Mouse (Mus musculus) midbrain, embryonic 15.5 days (tissue): Measurements from ENCODE around the gene Rasl10b. TPM values are rescaled to one million over a fixed set of nuclear protein-coding genes. Genes with fewer than 3 reads are reported as not detected.
A peak's percentile ranks its signal among the peaks of the same experiment; 100 is the strongest.

Experiments used
- ATAC-seq: fragments of 200-750 bp; cut with Nextera tagmentation; replicated peaks from 2 replicates; pipeline ENCODE4 v1.8.0; 2017; ENCODE audit warnings: moderate TSS enrichment
- H3K27ac ChIP-seq: fragments of 300-500 bp; sonication (generic); 2 replicates; pipeline ENCODE4 v1.5.1; 2015; ENCODE audit warnings: mild to moderate bottlenecking, inconsistent platforms
- H3K27me3 ChIP-seq: fragments of 300-500 bp; sonication (generic); replicated peaks from 2 replicates; pipeline ENCODE4 v1.6.1; 2015; ENCODE audit warnings: inconsistent platforms
- H3K36me3 ChIP-seq: fragments of 300-500 bp; sonication (generic); replicated peaks from 2 replicates; pipeline ENCODE4 v1.6.1; 2015; ENCODE audit warnings: inconsistent platforms
- H3K4me1 ChIP-seq: fragments of 300-500 bp; sonication (generic); 2 replicates; pipeline ENCODE4 v1.6.1; 2015; ENCODE audit warnings: inconsistent platforms
- H3K4me2 ChIP-seq: fragments of 300-500 bp; sonication (generic); 2 replicates; pipeline ENCODE4 v1.6.1; 2015; ENCODE audit warnings: inconsistent platforms, mild to moderate bottlenecking, moderate library complexity
- H3K4me3 ChIP-seq: fragments of 300-500 bp; sonication (generic); 2 replicates; pipeline ENCODE4 v1.5.1; 2015; ENCODE audit warnings: mild to moderate bottlenecking, inconsistent platforms
- H3K9ac ChIP-seq: fragments of 300-500 bp; sonication (generic); 2 replicates; pipeline ENCODE4 v1.6.1; 2015; ENCODE audit warnings: mild to moderate bottlenecking, inconsistent platforms
- H3K9me3 ChIP-seq: fragments of 300-500 bp; sonication (generic); 2 replicates; pipeline ENCODE4 v1.6.1; 2016; ENCODE audit warnings: inconsistent platforms
- WGBS: fragments of 180-500 bp; shearing (Covaris S2); methylation state at CpG from one replicate; pipeline ENCODE4 v1.1.7; 2015; ENCODE audit warnings: mixed read lengths; 5-methylcytosine and 5-hydroxymethylcytosine counted together
- polyA plus RNA-seq: library from polyadenylated mRNA; unstranded; fragments of >200 nt; fragmentation: Nextera tagmentation; extraction: Ambion mirVana; gene quantifications from 2 replicates; pipeline ENCODE4 v1.2.1, GENCODE M21; 2015

Rasl10b gene
- polyA plus RNA-seq, 1 experiment from 2014 or later = 43.2 TPM

GRCm38 (mm10) chr11:83439426-83440060 is 30.6 kb downstream of the Rasl10b start:
- 34% methylated on average over 11 of the region's 11 CpGs for WGBS
- ATAC-seq = no peak
- Histone ChIP-seq H3K4me3 (peak overlapping the region; percentile 58), H3K9ac (0 out of 2 replicates have a peak overlapping the region, but pooled peaks have one; percentile 56), H3K4me1 (peaks cover 5% of the 10 kb centered on the region), H3K36me3 (no peaks in the 10 kb centered on the region), H3K4me2 (peak overlapping the region; percentile 81), H3K27me3 (peaks cover 40% of the 10 kb centered on the region), H3K9me3 (no peaks in the 10 kb centered on the region), H3K27ac (no peak overlapping the region)

- H3K27me3 ChIP-seq = peaks cover 48% of the 10 kb centered on the region
- no peaks in the 10 kb centered on the region for H3K36me3 ChIP-seq
- under 1% methylated on average over 63 of the region's 75 CpGs for WGBS
- H3K27ac ChIP-seq = no peak overlapping the region; the same call in 1 of the 2 replicates
- peak overlapping the region; percentile 56 for H3K9ac ChIP-seq
- H3K4me2 ChIP-seq = peak overlapping the region; percentile 81
- H3K4me3 ChIP-seq = peak overlapping the region; percentile 58
- H3K9me3 ChIP-seq = no peaks in the 10 kb centered on the region
- peaks cover 9% of the 10 kb centered on the region for H3K4me1 ChIP-seq
- peak; percentile 95 for ATAC-seq
Measured at GRCm38 (mm10) chr11:83440081-83441064, 31.4 kb downstream of the Rasl10b start.

DNA sequence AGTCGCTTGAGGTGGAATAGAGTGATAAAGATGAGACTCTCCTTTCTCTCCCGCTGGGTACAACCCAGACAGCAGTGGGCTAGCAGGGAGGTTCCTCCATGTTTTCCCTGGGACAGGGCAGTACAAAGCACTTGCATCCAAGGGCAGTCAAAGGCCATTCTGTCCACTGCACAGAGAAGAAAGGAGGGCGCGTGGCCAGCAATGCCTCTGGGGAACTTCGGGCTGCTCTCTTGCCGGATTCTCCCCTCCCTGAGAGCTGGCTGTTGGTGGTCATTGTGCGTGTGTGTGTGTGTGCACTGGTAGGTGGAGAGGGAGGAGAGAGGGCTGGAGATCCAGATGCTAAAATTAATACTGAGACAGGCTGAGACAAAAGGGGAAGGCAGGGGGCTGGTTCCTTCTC is 32.3 kb downstream of the Rasl10b start:
- peaks cover 9% of the 10 kb centered on the region for H3K4me1 ChIP-seq
- WGBS = 42% methylated on average over 7 of the region's 7 CpGs
- H3K9ac ChIP-seq = no peak overlapping the region
- ATAC-seq = no peak
- H3K9me3 ChIP-seq = no peaks in the 10 kb centered on the region
- no peak overlapping the region for H3K27ac ChIP-seq
- H3K4me3 ChIP-seq = no peak overlapping the region
- H3K36me3 ChIP-seq = no peaks in the 10 kb centered on the region
- peaks cover 50% of the 10 kb centered on the region for H3K27me3 ChIP-seq
- H3K4me2 ChIP-seq = peak overlapping the region; percentile 81; the same call in 1 of the 2 replicates

- no peak overlapping the region for H3K27ac ChIP-seq
- H3K4me1 ChIP-seq = peaks cover 9% of the 10 kb centered on the region
- H3K27me3 ChIP-seq = peaks cover 53% of the 10 kb centered on the region
- ATAC-seq = no peak
- H3K4me2 ChIP-seq = peak overlapping the region; percentile 49
- no peaks in the 10 kb centered on the region for H3K9me3 ChIP-seq
- H3K9ac ChIP-seq = peak overlapping the region; percentile 17
- H3K4me3 ChIP-seq = peak overlapping the region; percentile 26
- 12% methylated on average over 29 of the region's 29 CpGs for WGBS
- H3K36me3 ChIP-seq = no peaks in the 10 kb centered on the region
Measured at GRCm38 (mm10) chr11:83442596-83443267, 33.8 kb downstream of the Rasl10b start.

GRCm38 (mm10) chr11:83443824-83444223 is 34.9 kb downstream of the Rasl10b start:
- ATAC-seq = no peak
- no peak overlapping the region for H3K4me2 ChIP-seq
- H3K9me3 ChIP-seq = no peaks in the 10 kb centered on the region
- H3K36me3 ChIP-seq = no peaks in the 10 kb centered on the region
- no peak overlapping the region for H3K27ac ChIP-seq
- no peak overlapping the region for H3K4me3 ChIP-seq
- H3K27me3 ChIP-seq = peaks cover 53% of the 10 kb centered on the region
- 10% methylated on average over 7 of the region's 7 CpGs for WGBS
- no peak overlapping the region for H3K9ac ChIP-seq
- H3K4me1 ChIP-seq = peaks cover 12% of the 10 kb centered on the region

GRCm38 (mm10) chr11:83445001-83445400 is 36.1 kb downstream of the Rasl10b start:
- Histone ChIP-seq H3K9ac (no peak overlapping the region), H3K4me3 (peak overlapping the region; percentile 15), H3K27ac (no peak overlapping the region), H3K27me3 (peaks cover 49% of the 10 kb centered on the region), H3K9me3 (no peaks in the 10 kb centered on the region), H3K4me2 (peak overlapping the region; percentile 22), H3K36me3 (no peaks in the 10 kb centered on the region), H3K4me1 (peaks cover 12% of the 10 kb centered on the region)
- no peak for ATAC-seq
- 30% methylated on average over 19 of the region's 19 CpGs for WGBS

- Histone ChIP-seq H3K4me1 (peaks cover 9% of the 10 kb centered on the region), H3K9ac (no peak overlapping the region)
Measured at GRCm38 (mm10) chr11:83447612-83448011, 38.7 kb downstream of the Rasl10b start.

DNA sequence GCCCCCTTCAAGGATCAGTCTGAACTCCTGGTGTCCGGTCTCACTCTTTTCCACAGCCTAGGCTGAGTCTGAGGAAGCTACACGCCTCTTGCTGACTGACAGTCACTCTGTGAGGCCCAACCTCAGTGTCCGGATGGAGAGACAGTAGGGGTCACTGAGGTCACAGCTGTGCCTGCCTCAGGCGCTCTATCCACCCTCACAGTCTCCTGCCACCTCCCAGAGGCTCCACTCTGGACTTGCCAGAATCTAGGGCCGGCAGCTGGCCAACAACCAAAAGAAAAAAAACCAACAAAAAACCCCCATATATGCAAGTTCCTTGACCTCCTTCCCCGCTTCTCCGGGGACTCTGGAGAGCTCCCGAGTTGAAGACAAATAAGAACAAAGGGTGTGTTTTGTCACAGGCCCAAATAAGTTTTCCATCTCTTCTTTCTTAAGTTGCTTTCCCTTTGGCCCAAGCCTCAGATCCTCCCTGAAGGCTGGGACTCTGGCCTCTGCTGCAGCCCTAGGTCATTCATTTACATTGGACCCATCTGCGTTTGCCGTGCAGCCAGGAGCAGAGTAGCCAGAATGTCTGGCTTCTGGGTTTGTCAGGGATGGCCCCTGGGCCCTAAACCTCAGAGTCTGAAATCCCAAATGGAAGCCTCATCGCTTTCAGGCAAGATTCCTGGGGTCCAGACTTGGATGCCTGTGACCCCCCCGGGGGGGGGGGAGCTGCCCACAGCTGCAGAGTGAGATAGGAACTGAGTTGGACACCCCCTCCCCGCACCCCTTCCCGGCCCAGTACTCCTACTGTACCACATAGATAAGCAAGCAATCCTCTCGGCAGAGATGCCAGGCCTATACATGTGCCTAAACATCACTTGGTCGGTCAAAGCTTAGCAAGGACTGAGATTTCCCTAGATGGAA is 39.3 kb downstream of the Rasl10b start:
- no peak overlapping the region for H3K27ac ChIP-seq
- no peak overlapping the region for H3K4me2 ChIP-seq
- 46% methylated on average over 16 of the region's 16 CpGs for WGBS
- H3K27me3 ChIP-seq = peaks cover 26% of the 10 kb centered on the region
- no peaks in the 10 kb centered on the region for H3K9me3 ChIP-seq
- ATAC-seq = no peak
- H3K4me3 ChIP-seq = no peak overlapping the region
- H3K36me3 ChIP-seq = no peaks in the 10 kb centered on the region
- no peak overlapping the region for H3K9ac ChIP-seq
- peaks cover 7% of the 10 kb centered on the region for H3K4me1 ChIP-seq

More at GRCm38 (mm10) chr11:83447612-83448011, 38.7 kb downstream of the Rasl10b start:
- ATAC-seq = no peak
- no peaks in the 10 kb centered on the region for H3K9me3 ChIP-seq
- no peaks in the 10 kb centered on the region for H3K36me3 ChIP-seq
- no peak overlapping the region for H3K4me3 ChIP-seq
- H3K4me2 ChIP-seq = no peak overlapping the region
- no peak overlapping the region for H3K27ac ChIP-seq
- 77% methylated on average over 10 of the region's 10 CpGs for whole genome bisulfite sequencing
- H3K27me3 ChIP-seq = peaks cover 31% of the 10 kb centered on the region

- H3K4me2 ChIP-seq = no peak overlapping the region
- no peaks in the 10 kb centered on the region for H3K36me3 ChIP-seq
- H3K4me3 ChIP-seq = no peak overlapping the region
- no peaks in the 10 kb centered on the region for H3K9me3 ChIP-seq
- no peak for ATAC-seq
- no peak overlapping the region for H3K27ac ChIP-seq
- no peak overlapping the region for H3K9ac ChIP-seq
- H3K27me3 ChIP-seq = peaks cover 20% of the 10 kb centered on the region
- H3K4me1 ChIP-seq = peaks cover 7% of the 10 kb centered on the region
Measured at GRCm38 (mm10) chr11:83448927-83449236, 39.9 kb downstream of the Rasl10b start.

DNA sequence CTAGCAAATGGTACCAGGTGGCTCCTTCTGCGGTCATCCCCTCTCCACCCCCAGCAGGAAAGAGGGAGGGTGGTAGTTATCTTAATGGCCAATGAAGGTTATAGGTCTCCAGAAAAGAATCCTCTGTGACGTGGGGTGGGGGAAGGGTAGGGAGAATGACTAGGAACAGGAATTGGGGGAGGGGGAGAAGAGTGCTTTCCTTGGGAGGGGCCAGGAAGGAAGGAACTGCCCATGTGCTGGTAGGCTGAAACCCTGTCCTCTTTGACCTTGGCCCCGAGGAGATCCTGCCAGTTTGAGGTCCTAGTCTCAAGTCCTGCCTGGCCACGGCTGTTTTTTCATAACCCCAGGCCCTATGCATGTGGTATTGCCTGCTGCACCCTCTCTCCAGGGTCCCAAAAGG is 40.4 kb downstream of the Rasl10b start:
- H3K27ac ChIP-seq = no peak overlapping the region
- no peak overlapping the region for H3K4me2 ChIP-seq
- WGBS = 67% methylated on average over 4 of the region's 4 CpGs
- no peak for ATAC-seq
- no peak overlapping the region for H3K4me3 ChIP-seq
- H3K4me1 ChIP-seq = peaks cover 7% of the 10 kb centered on the region
- H3K9me3 ChIP-seq = no peaks in the 10 kb centered on the region
- H3K9ac ChIP-seq = no peak overlapping the region
- H3K27me3 ChIP-seq = peaks cover 16% of the 10 kb centered on the region
- H3K36me3 ChIP-seq = no peaks in the 10 kb centered on the region

DNA sequence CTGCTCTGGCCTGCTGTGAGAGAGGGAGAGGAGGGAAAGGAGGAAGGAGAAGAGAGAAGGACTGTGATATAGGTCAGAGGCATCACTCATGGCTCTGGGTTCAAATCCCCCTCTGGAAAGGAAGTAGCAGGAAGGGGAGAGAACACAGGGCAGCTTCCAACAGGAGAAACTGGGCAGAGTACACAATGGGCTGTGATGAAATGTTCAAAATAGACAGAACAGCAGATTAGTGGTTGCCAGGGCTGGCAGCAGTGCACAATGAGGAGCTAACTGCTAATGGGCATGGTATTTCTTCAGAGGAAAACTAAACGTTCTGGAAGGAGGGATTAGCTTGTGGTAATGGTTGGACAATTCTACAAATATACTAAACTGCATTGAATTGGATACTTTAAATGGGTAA is 41.6 kb downstream of the Rasl10b start:
- Histone ChIP-seq H3K36me3 (no peaks in the 10 kb centered on the region), H3K9me3 (no peaks in the 10 kb centered on the region), H3K27me3 (peaks cover 3% of the 10 kb centered on the region; the same call in 1 of the 2 replicates), H3K9ac (no peak overlapping the region), H3K4me1 (peaks cover 3% of the 10 kb centered on the region; the same call in 1 of the 2 replicates), H3K4me3 (no peak overlapping the region), H3K27ac (no peak overlapping the region), H3K4me2 (no peak overlapping the region)
- ATAC-seq = no peak
- 23% methylated on average over 1 of the region's 1 CpGs for WGBS
